Mouse (Mus musculus): ENCODE results near the gene Notch2. TPM values are rescaled to one million over a fixed set of nuclear protein-coding genes. Genes with fewer than 3 reads are reported as not detected.
"Not testable (repeated sequence)": the region's sequence is repeated elsewhere in the genome, so short reads cannot be mapped to it uniquely, and the experiment has no call there.

Notch2 gene
- total RNA-seq, 1 experiment from 2014 or later, result 219 TPM

GRCm38 (mm10) chr3:98108866-98109265 is 95.5 kb downstream of the Notch2 start:
- no peak for ATAC-seq (ENCODE audit: extremely low read depth, insufficient number of reproducible peaks, low FRiP score, poor library complexity, severe bottlenecking)

- ATAC-seq (ENCODE audit: extremely low read depth, insufficient number of reproducible peaks, low FRiP score, poor library complexity, severe bottlenecking), result no peak
Observed at GRCm38 (mm10) chr3:98110610-98111009, 97.3 kb downstream of the Notch2 start.

GRCm38 (mm10) chr3:98118252-98118651 is 104.9 kb downstream of the Notch2 start:
- ATAC-seq (ENCODE audit: extremely low read depth, insufficient number of reproducible peaks, low FRiP score, poor library complexity, severe bottlenecking), result no peak

GRCm38 (mm10) chr3:98119338-98119737 is 106.0 kb downstream of the Notch2 start:
- ATAC-seq (ENCODE audit: extremely low read depth, insufficient number of reproducible peaks, low FRiP score, poor library complexity, severe bottlenecking), result no peak

GRCm38 (mm10) chr3:98120884-98121283 is 107.6 kb downstream of the Notch2 start:
- no peak for ATAC-seq (ENCODE audit: extremely low read depth, insufficient number of reproducible peaks, low FRiP score, poor library complexity, severe bottlenecking)

- ATAC-seq (ENCODE audit: extremely low read depth, insufficient number of reproducible peaks, low FRiP score, poor library complexity, severe bottlenecking), result no peak
Observed at GRCm38 (mm10) chr3:98127775-98128174, 114.4 kb downstream of the Notch2 start.

GRCm38 (mm10) chr3:98128716-98129115 is 115.4 kb downstream of the Notch2 start:
- ATAC-seq (ENCODE audit: extremely low read depth, insufficient number of reproducible peaks, low FRiP score, poor library complexity, severe bottlenecking), result no peak

GRCm38 (mm10) chr3:98132140-98132539 is 118.8 kb downstream of the Notch2 start:
- ATAC-seq (ENCODE audit: extremely low read depth, insufficient number of reproducible peaks, low FRiP score, poor library complexity, severe bottlenecking), result not testable (repeated sequence)

- no peak for ATAC-seq (ENCODE audit: extremely low read depth, insufficient number of reproducible peaks, low FRiP score, poor library complexity, severe bottlenecking)
Observed at GRCm38 (mm10) chr3:98132636-98133035, 119.3 kb downstream of the Notch2 start.

- ATAC-seq (ENCODE audit: extremely low read depth, insufficient number of reproducible peaks, low FRiP score, poor library complexity, severe bottlenecking), result no peak
Observed at GRCm38 (mm10) chr3:98141456-98141855, 128.1 kb downstream of the Notch2 start.

GRCm38 (mm10) chr3:98142862-98143261 is 129.5 kb downstream of the Notch2 start:
- ATAC-seq (ENCODE audit: extremely low read depth, insufficient number of reproducible peaks, low FRiP score, poor library complexity, severe bottlenecking), result no peak

GRCm38 (mm10) chr3:98145204-98145603 is 131.9 kb downstream of the Notch2 start:
- ATAC-seq (ENCODE audit: extremely low read depth, insufficient number of reproducible peaks, low FRiP score, poor library complexity, severe bottlenecking), result no peak

GRCm38 (mm10) chr3:98146471-98147410 is 133.4 kb downstream of the Notch2 start:
- no peak for ATAC-seq (ENCODE audit: extremely low read depth, insufficient number of reproducible peaks, low FRiP score, poor library complexity, severe bottlenecking)

- ATAC-seq (ENCODE audit: extremely low read depth, insufficient number of reproducible peaks, low FRiP score, poor library complexity, severe bottlenecking), result no peak
Observed at GRCm38 (mm10) chr3:98147706-98148105, 134.4 kb downstream of the Notch2 start.

GRCm38 (mm10) chr3:98149881-98150280 is 136.6 kb downstream of the Notch2 start:
- ATAC-seq (ENCODE audit: extremely low read depth, insufficient number of reproducible peaks, low FRiP score, poor library complexity, severe bottlenecking), result no peak

- no peak for ATAC-seq (ENCODE audit: extremely low read depth, insufficient number of reproducible peaks, low FRiP score, poor library complexity, severe bottlenecking)
Observed at GRCm38 (mm10) chr3:98151016-98151415, 137.7 kb downstream of the Notch2 start.

- ATAC-seq (ENCODE audit: extremely low read depth, insufficient number of reproducible peaks, low FRiP score, poor library complexity, severe bottlenecking), result no peak
Observed at GRCm38 (mm10) chr3:98153460-98153859, 140.1 kb downstream of the Notch2 start.

GRCm38 (mm10) chr3:98156158-98156557 is 142.8 kb downstream of the Notch2 start:
- ATAC-seq (ENCODE audit: extremely low read depth, insufficient number of reproducible peaks, low FRiP score, poor library complexity, severe bottlenecking), result no peak

GRCm38 (mm10) chr3:98157073-98157472 is 143.7 kb downstream of the Notch2 start:
- 0 out of 2 replicates have a peak, but pooled peaks have one; percentile 59 for ATAC-seq (ENCODE audit: extremely low read depth, insufficient number of reproducible peaks, low FRiP score, poor library complexity, severe bottlenecking)

- peak; percentile 26; the same call in 1 of the 2 replicates for ATAC-seq (ENCODE audit: extremely low read depth, insufficient number of reproducible peaks, low FRiP score, poor library complexity, severe bottlenecking)
Observed at GRCm38 (mm10) chr3:98157585-98157984, 144.3 kb downstream of the Notch2 start.

Data from neutrophil, adult 5-6 weeks (primary cell).